Mouse (Mus musculus) left cerebral cortex, adult 8-10 months (tissue): ENCODE results near the gene Gm20388. TPM values are rescaled to one million over a fixed set of nuclear protein-coding genes. Genes with fewer than 3 reads are reported as not detected.
A peak's percentile ranks its signal among the peaks of the same experiment; 100 is the strongest.

ENCODE experiments used
- DNase-seq, 2 experiments: peaks; one replicate each; pipeline ENCODE4 v3.0.0; 2022; ENCODE audit warnings: low spot score in 2 of 2
- total RNA-seq, 4 experiments: library from RNA; stranded (reverse); gene quantifications; 2 replicates each; pipeline ENCODE4 v1.2.4; 2022

Gm20388 gene
- total RNA-seq, 4 experiments from 2014 or later = 10.4 to 20.8 (median 16.4) TPM

GRCm38 (mm10) chr8:120462119-120462551 lies 551.5 kb downstream of the Gm20388 start:
- no peak for DNase-seq

- no peak for DNase-seq
Observed at GRCm38 (mm10) chr8:120462611-120463010, 552.0 kb downstream of the Gm20388 start.

- DNase-seq = no peak
Observed at GRCm38 (mm10) chr8:120463918-120464584, 553.4 kb downstream of the Gm20388 start.

GRCm38 (mm10) chr8:120464585-120464937 lies 553.9 kb downstream of the Gm20388 start:
- no peak for DNase-seq

GRCm38 (mm10) chr8:120465710-120466109 lies 555.1 kb downstream of the Gm20388 start:
- DNase-seq = peak; percentile 29 to 74

- DNase-seq = no peak
Observed at GRCm38 (mm10) chr8:120466266-120466665, 555.6 kb downstream of the Gm20388 start.

GRCm38 (mm10) chr8:120467598-120467997 lies 557.0 kb downstream of the Gm20388 start:
- no peak for DNase-seq

GRCm38 (mm10) chr8:120470170-120470569 lies 559.5 kb downstream of the Gm20388 start:
- no peak for DNase-seq

- no peak for DNase-seq
Observed at GRCm38 (mm10) chr8:120471166-120471565, 560.5 kb downstream of the Gm20388 start.

- DNase-seq = no peak
Observed at GRCm38 (mm10) chr8:120471752-120472151, 561.1 kb downstream of the Gm20388 start.

GRCm38 (mm10) chr8:120472230-120472629 lies 561.6 kb downstream of the Gm20388 start:
- DNase-seq = no peak

- DNase-seq = no peak
Observed at GRCm38 (mm10) chr8:120473729-120474364, 563.2 kb downstream of the Gm20388 start.

GRCm38 (mm10) chr8:120474496-120475235 lies 564.0 kb downstream of the Gm20388 start:
- DNase-seq = no peak

- DNase-seq = no peak
Observed at GRCm38 (mm10) chr8:120475462-120476201, 565.0 kb downstream of the Gm20388 start.

- DNase-seq = no peak
Observed at GRCm38 (mm10) chr8:120476711-120477575, 566.3 kb downstream of the Gm20388 start.

- no peak for DNase-seq
Observed at GRCm38 (mm10) chr8:120478754-120479153, 568.1 kb downstream of the Gm20388 start.

GRCm38 (mm10) chr8:120479691-120480090 lies 569.0 kb downstream of the Gm20388 start:
- DNase-seq = no peak

- no peak for DNase-seq
Observed at GRCm38 (mm10) chr8:120482015-120482689, 571.5 kb downstream of the Gm20388 start.

- DNase-seq = peak in 1 of 2 experiments; percentile 75
Observed at GRCm38 (mm10) chr8:120484460-120484859, 573.8 kb downstream of the Gm20388 start.

GRCm38 (mm10) chr8:120485116-120485515 lies 574.5 kb downstream of the Gm20388 start:
- peak in 1 of 2 experiments; percentile 46 for DNase-seq
